Mouse (Mus musculus) cerebellum, postnatal 36 days (tissue): ENCODE data around the gene Kcnh2.

Experiments
- DNase-seq, 2 experiments: peaks; one replicate each; pipeline ENCODE4 v3.0.0; 2021 to 2022; ENCODE audit warnings: mixed read lengths in 2 of 2

The Kcnh2 gene

GRCm38 (mm10) chr5:24344477-24345051 lies 6.8 kb downstream of the Kcnh2 start:
- DNase-seq = no peak

- DNase-seq = no peak
Observed at GRCm38 (mm10) chr5:24343977-24344436, 7.4 kb downstream of the Kcnh2 start.

- no peak for DNase-seq
Observed at GRCm38 (mm10) chr5:24343379-24343778, 8.0 kb downstream of the Kcnh2 start.

- DNase-seq = no peak
Observed at GRCm38 (mm10) chr5:24342966-24343365, 8.4 kb downstream of the Kcnh2 start.

GRCm38 (mm10) chr5:24342205-24342963 lies 9.0 kb downstream of the Kcnh2 start:
- no peak for DNase-seq

GRCm38 (mm10) chr5:24337821-24338220 lies 13.6 kb downstream of the Kcnh2 start:
- no peak for DNase-seq

GRCm38 (mm10) chr5:24337366-24337765 lies 14.0 kb downstream of the Kcnh2 start:
- peak in 1 of 2 experiments; percentile 32 for DNase-seq

GRCm38 (mm10) chr5:24335888-24336511 lies 15.4 kb downstream of the Kcnh2 start:
- DNase-seq = peak; percentile 63 to 71

- DNase-seq = no peak
Observed at GRCm38 (mm10) chr5:24334749-24335148, 16.7 kb downstream of the Kcnh2 start.

- no peak for DNase-seq
Observed at GRCm38 (mm10) chr5:24332401-24332800, 19.0 kb downstream of the Kcnh2 start.

- no peak for DNase-seq
Observed at GRCm38 (mm10) chr5:24329965-24330298, 21.5 kb downstream of the Kcnh2 start.

- peak; percentile 46 to 53 for DNase-seq
Observed at GRCm38 (mm10) chr5:24329212-24329964, 22.0 kb downstream of the Kcnh2 start.

GRCm38 (mm10) chr5:24328813-24329211 lies 22.6 kb downstream of the Kcnh2 start:
- DNase-seq = peak; percentile 45 to 55

- DNase-seq = peak in 1 of 2 experiments; percentile 2
Observed at GRCm38 (mm10) chr5:24326842-24327417, 24.5 kb downstream of the Kcnh2 start.

GRCm38 (mm10) chr5:24326166-24326841 lies 25.1 kb downstream of the Kcnh2 start:
- no peak for DNase-seq

- DNase-seq = no peak
Observed at GRCm38 (mm10) chr5:24325251-24325650, 26.2 kb downstream of the Kcnh2 start.

GRCm38 (mm10) chr5:24321711-24322682 lies 29.4 kb downstream of the Kcnh2 start:
- no peak for DNase-seq

GRCm38 (mm10) chr5:24320894-24321293 lies 30.5 kb downstream of the Kcnh2 start:
- DNase-seq = no peak

GRCm38 (mm10) chr5:24320467-24320813 lies 31.0 kb downstream of the Kcnh2 start:
- no peak for DNase-seq

GRCm38 (mm10) chr5:24319776-24320466 lies 31.5 kb downstream of the Kcnh2 start:
- no peak for DNase-seq
